Mouse (Mus musculus) ES-E14 (cell line): Measurements from ENCODE around the gene Sh3gl2. TPM values are rescaled to one million over a fixed set of nuclear protein-coding genes. Genes with fewer than 3 reads are reported as not detected.

Experiments
- DNase-seq: peaks from one replicate; pipeline ENCODE4 v3.0.0-alpha.2; 2013; ENCODE audit warnings: low read depth, low spot score
- H3K27ac ChIP-seq: 2 replicates; pipeline ENCODE4 v1.5.1; 2012; ENCODE audit warnings: low read depth, mild to moderate bottlenecking, low read length, moderate library complexity, mixed read lengths; ENCODE audit not compliant: poor library complexity, insufficient read depth, severe bottlenecking
- H3K36me3 ChIP-seq: 2 replicates; pipeline ENCODE4 v1.6.1; 2012; ENCODE audit warnings: mild to moderate bottlenecking, low read length, moderate library complexity, mixed read lengths; ENCODE audit not compliant: control insufficient read depth, poor library complexity, insufficient read depth, severe bottlenecking
- H3K4me1 ChIP-seq, 2 experiments: fragments of 150-350 bp in 1 of 2; sonication (generic) in 1 of 2; 2 replicates each; pipeline ENCODE4 v1.6.1; 2012; ENCODE audit warnings: low read length in 2 of 2, mild to moderate bottlenecking in 1 of 2, mixed read lengths in 1 of 2; ENCODE audit not compliant: control insufficient read depth in 2 of 2, insufficient read depth in 2 of 2, poor library complexity in 1 of 2
- H3K4me3 ChIP-seq, 2 experiments: fragments of 150-350 bp in 1 of 2; sonication (generic) in 1 of 2; 2 replicates each; pipeline ENCODE4 v1.5.1; 2012; ENCODE audit warnings: low read length in 2 of 2, low read depth in 1 of 2, mild to moderate bottlenecking in 1 of 2, mixed read lengths in 1 of 2; ENCODE audit not compliant: insufficient read depth in 1 of 2, poor library complexity in 1 of 2, severe bottlenecking in 1 of 2
- H3K9ac ChIP-seq: 2 replicates; pipeline ENCODE4 v1.6.1; 2012; ENCODE audit warnings: low read depth, mild to moderate bottlenecking, low read length, mixed read lengths; ENCODE audit not compliant: poor library complexity, insufficient read depth, severe bottlenecking
- H3K9me3 ChIP-seq: fragments of 150-350 bp; sonication (generic); 2 replicates; pipeline ENCODE4 v1.6.1; 2012; ENCODE audit warnings: low read depth, mild to moderate bottlenecking, low read length; ENCODE audit not compliant: control insufficient read depth, insufficient read depth
- CHD2 ChIP-seq: IDR thresholded peaks from 2 replicates; pipeline ENCODE4 v1.6.1; 2014; ENCODE audit warnings: mild to moderate bottlenecking, low read depth, low read length, inconsistent platforms
- HCFC1 ChIP-seq: IDR thresholded peaks from 2 replicates; pipeline ENCODE4 v1.6.1; 2012; ENCODE audit warnings: low read length, inconsistent platforms, borderline replicate concordance; ENCODE audit not compliant: insufficient read depth
- MAFK ChIP-seq: IDR thresholded peaks from 2 replicates; pipeline ENCODE4 v1.6.1; 2014; ENCODE audit warnings: mild to moderate bottlenecking, low read depth, low read length, inconsistent platforms; ENCODE audit not compliant: insufficient read depth
- ZC3H11A ChIP-seq: IDR thresholded peaks from 2 replicates; pipeline ENCODE4 v1.6.1; 2012; ENCODE audit warnings: low read depth, mild to moderate bottlenecking, inconsistent platforms, low read length, borderline replicate concordance
- ZNF384 ChIP-seq: IDR thresholded peaks from 2 replicates; pipeline ENCODE4 v1.6.1; 2012; ENCODE audit warnings: low read depth, low read length, inconsistent platforms
- in situ Hi-C, 2 experiments: fragments of 600-800 bp; cut with MboI; formaldehyde crosslinking; loops; one replicate each; pipeline ENCODE4 v1.15.1; 2025; ENCODE audit warnings: low sequenced_read_pairs in 2 of 2, inconsistent platforms in 1 of 2; ENCODE audit not compliant: unreplicated experiment in 2 of 2
- total RNA-seq: library from RNA; depleted of rRNA; stranded (reverse); fragments of 300-350 nt; gene quantifications from 2 replicates; pipeline ENCODE4 v1.2.3, GENCODE M21; 2012

The Sh3gl2 gene
- total RNA-seq, 1 experiment = 12.1 TPM

DNA sequence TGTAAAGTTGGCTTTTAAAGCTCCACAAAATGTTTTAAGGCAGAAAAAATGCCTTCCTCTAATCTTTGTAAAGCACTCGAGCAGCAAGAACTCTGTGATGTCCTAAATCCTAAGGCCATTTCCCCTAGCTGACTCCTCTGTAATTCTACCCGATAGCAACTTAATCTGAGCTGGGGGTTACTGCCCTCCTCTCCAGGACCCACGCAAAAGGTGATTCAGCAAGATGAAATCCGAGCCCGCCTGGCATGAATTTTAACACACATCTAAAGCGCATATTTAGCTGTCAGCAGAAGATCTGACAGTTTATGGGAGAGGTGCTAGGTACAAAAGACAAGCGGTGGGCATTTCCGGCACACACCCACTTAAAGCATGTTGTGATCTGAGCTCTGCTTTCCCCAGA, 229.8 kb downstream of the Sh3gl2 start:
- Histone ChIP-seq H3K9me3 (no peaks in the 10 kb centered on the region), H3K4me1 (no peaks in the 10 kb centered on the region), H3K4me3 (no peak overlapping the region), H3K36me3 (no peaks in the 10 kb centered on the region), H3K9ac (no peak overlapping the region), H3K27ac (no peak overlapping the region)
- no peak for TF ChIP-seq ZNF384
- TF ChIP-seq CHD2 = no peak
- no peak for TF ChIP-seq ZC3H11A
- no peak for TF ChIP-seq HCFC1
- no peak for TF ChIP-seq MAFK
- in situ Hi-C loops = no loop called here
- DNase-seq = no peak

DNA sequence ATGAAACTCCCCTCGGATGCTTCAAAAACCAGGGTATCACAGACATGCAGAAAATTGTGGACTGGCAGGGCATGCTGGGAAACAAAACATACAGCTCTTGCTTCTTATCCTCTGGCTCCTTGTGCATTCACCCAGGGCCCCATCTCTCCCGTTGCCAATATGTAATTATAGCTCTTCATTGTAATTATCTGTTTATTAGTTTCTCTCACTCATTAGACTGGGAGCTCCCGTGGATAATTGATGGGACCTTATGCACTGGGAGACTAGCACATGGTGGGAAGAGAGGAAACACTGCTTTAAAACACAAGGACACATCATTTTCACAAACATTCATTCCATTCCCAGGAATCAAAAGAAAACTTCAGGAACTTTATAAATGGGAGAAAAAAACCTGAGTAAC, 233.9 kb downstream of the Sh3gl2 start:
- no peak for DNase-seq
- Histone ChIP-seq H3K9ac (no peak overlapping the region), H3K9me3 (no peaks in the 10 kb centered on the region), H3K4me3 (no peak overlapping the region), H3K27ac (no peak overlapping the region), H3K36me3 (no peaks in the 10 kb centered on the region), H3K4me1 (no peaks in the 10 kb centered on the region)
- in situ Hi-C loops = no loop called here
- no peak for TF ChIP-seq ZC3H11A
- no peak for TF ChIP-seq HCFC1
- TF ChIP-seq ZNF384 = no peak
- TF ChIP-seq CHD2 = no peak
- no peak for TF ChIP-seq MAFK

GRCm38 (mm10) chr4:85483586-85483985, 278.7 kb downstream of the Sh3gl2 start:
- in situ Hi-C loops = no loop called here
- Histone ChIP-seq H3K27ac (no peak overlapping the region), H3K36me3 (no peaks in the 10 kb centered on the region), H3K4me1 (no peaks in the 10 kb centered on the region), H3K4me3 (0 out of 4 replicates have a peak overlapping the region, but pooled peaks of 1 of the 2 experiments have one; percentile 3), H3K9me3 (no peaks in the 10 kb centered on the region), H3K9ac (no peak overlapping the region)
- DNase-seq = no peak
- TF ChIP-seq MAFK (no peak), CHD2 (no peak), HCFC1 (no peak), ZC3H11A (no peak), ZNF384 (no peak)

DNA sequence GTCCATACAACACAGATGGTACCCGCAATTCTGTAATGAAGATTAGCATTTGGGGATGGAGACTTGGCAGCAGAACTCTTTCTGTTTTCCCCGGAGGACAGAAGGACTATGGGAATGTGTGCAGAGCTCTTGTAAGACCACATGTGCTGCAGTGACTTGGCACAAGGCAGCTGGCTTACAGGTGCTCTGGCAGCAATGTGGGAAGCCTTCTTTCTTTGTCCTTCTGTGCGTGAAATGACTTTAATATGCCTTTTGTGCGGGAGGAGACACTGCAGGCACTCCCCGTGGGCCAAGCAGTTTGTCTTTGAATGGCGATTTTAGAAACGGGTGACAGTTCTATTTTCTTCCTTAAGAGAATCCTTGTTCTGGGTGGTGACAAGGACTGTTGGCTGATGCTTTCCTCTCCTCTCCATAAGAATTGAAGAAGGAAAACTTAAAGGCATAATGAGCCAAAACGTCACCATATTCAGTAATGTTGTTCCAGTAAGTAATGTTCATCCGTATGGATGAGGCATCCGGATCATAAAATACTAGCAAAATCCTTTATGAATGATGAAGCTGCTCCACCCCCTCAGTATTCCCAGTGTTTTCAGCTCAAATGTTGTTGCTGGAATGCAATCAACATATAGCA, 281.5 kb downstream of the Sh3gl2 start:
- Histone ChIP-seq H3K4me1 (no peaks in the 10 kb centered on the region), H3K9ac (no peak overlapping the region), H3K9me3 (no peaks in the 10 kb centered on the region), H3K27ac (no peak overlapping the region), H3K4me3 (no peak overlapping the region), H3K36me3 (no peaks in the 10 kb centered on the region)
- in situ Hi-C loops = no loop called here
- TF ChIP-seq ZNF384 (no peak), CHD2 (no peak), ZC3H11A (no peak), HCFC1 (no peak), MAFK (no peak)
- no peak for DNase-seq

DNA sequence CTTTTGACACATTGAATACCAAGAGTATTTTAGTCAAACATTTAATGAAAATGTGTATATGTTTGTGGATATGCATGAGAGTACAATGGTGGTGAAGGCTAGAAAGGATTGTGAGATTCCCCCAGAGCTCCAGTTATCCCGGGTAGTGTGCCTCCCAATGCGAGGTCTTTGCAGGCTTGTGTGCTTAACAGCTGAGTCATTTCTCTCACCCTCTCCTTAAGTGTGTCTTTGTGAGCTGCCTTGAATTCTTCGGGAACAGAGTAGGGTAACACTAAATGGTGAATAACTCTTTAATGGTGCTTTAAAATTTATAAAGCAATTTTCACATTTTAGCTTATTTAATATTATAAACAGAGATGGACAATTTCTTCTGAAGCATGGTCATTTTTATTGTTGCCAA, 300.8 kb downstream of the Sh3gl2 start:
- H3K9ac ChIP-seq = no peak overlapping the region
- H3K36me3 ChIP-seq = no peaks in the 10 kb centered on the region
- H3K4me1 ChIP-seq = no peaks in the 10 kb centered on the region
- TF ChIP-seq CHD2 = no peak
- TF ChIP-seq ZC3H11A = no peak
- no peak for TF ChIP-seq MAFK
- TF ChIP-seq HCFC1 = no peak
- no peak for TF ChIP-seq ZNF384
- H3K4me3 ChIP-seq = no peak overlapping the region
- no peak overlapping the region for H3K27ac ChIP-seq
- no peaks in the 10 kb centered on the region for H3K9me3 ChIP-seq
- in situ Hi-C loops = no loop called here
- no peak for DNase-seq
